Mouse (Mus musculus) cortical plate, adult 2 months (tissue): ENCODE data around the gene Gli1. TPM values are rescaled to one million over a fixed set of nuclear protein-coding genes. Genes with fewer than 3 reads are reported as not detected.
A peak's percentile ranks its signal among the peaks of the same experiment; 100 is the strongest.

ENCODE experiments used
- H3K27ac ChIP-seq: fragments of 200-500 bp; 2 replicates; pipeline ENCODE4 v1.5.1; 2012; ENCODE audit warnings: low read length, control low read depth, inconsistent platforms; ENCODE audit not compliant: insufficient read depth
- H3K4me1 ChIP-seq: fragments of 200-500 bp; 2 replicates; pipeline ENCODE4 v1.6.1; 2011; ENCODE audit warnings: low read length; ENCODE audit not compliant: control insufficient read depth, insufficient read depth
- H3K4me3 ChIP-seq: fragments of 200-500 bp; 2 replicates; pipeline ENCODE4 v1.5.1; 2011; ENCODE audit warnings: mild to moderate bottlenecking, low read length, control low read depth; ENCODE audit not compliant: insufficient read depth
- CTCF ChIP-seq: fragments of 200-500 bp; IDR thresholded peaks from 2 replicates; pipeline ENCODE4 v1.5.1; 2011; ENCODE audit warnings: mild to moderate bottlenecking, control low read depth, low read length; ENCODE audit not compliant: insufficient read depth; ENCODE audit errors: extremely low read depth
- POLR2A ChIP-seq: fragments of 200-500 bp; IDR thresholded peaks from 2 replicates; pipeline ENCODE4 v1.6.1; 2011; ENCODE audit warnings: mild to moderate bottlenecking, low read length, control low read depth; ENCODE audit not compliant: insufficient read depth; ENCODE audit errors: extremely low read depth
- polyA plus RNA-seq: library from polyadenylated mRNA; depleted of rRNA; stranded (reverse); fragments of >200 nt; gene quantifications from 2 replicates; pipeline ENCODE4 v1.2.3, GENCODE M21; 2012

Gene Gli1
- polyA plus RNA-seq, 1 experiment: 2.3 TPM

DNA sequence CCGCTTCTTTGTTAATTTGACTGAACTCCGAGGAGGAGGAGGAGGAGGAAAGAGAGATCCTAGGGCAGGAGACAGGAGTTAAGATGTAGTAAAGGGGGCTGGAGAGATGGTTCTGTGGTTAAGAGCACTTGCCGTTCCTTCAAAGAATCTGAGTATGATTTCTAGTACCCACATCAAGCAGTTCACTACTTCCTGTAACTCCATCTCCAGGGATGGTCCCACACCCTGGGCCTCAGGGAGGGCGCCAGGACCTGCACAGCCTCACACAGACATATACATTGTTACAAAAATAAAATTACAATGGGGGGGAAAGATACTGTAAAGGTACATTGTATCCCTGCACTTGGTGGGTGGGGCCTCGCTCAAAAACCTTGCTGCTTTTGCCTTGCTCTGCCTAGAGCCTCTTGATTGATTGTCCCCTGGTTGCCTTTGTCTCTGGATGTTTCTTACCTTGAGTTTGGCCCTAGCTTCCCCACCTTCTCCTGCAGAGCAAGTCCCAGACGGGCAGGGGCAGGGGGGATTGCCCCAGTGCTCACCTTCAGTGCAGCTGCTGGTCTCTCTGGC, 4.2 kb downstream of the Gli1 start:
- no peak for TF ChIP-seq POLR2A
- no peak for TF ChIP-seq CTCF
- no peak overlapping the region for H3K27ac ChIP-seq
- H3K4me3 ChIP-seq: no peak overlapping the region
- peaks cover 1% of the 10 kb centered on the region; the same call in 1 of the 2 replicates for H3K4me1 ChIP-seq

DNA sequence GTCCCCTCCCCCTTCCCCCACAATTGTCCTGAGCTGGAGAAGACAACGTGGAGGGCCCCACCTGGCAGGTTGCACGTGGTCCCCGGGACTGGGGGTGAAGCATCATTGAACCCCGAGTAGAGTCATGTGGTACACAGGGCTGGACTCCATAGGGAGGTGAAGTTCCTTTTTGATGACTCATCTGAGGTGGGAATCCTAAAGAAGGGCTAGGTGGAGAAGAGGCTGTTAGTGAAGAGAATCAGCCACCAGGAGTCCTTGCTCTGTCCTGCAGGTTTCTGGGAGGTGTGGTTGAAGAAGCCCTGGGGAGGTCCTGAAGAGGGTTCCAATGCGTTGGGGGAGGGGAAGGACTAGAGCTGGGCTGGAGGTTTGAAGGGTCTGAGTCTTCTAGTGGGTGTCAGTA, 4.8 kb downstream of the Gli1 start:
- TF ChIP-seq POLR2A (no peak), CTCF (no peak)
- H3K4me3 ChIP-seq: no peak overlapping the region
- H3K4me1 ChIP-seq: peaks cover 1% of the 10 kb centered on the region; the same call in 1 of the 2 replicates
- no peak overlapping the region for H3K27ac ChIP-seq

- Histone ChIP-seq H3K4me1 (peaks cover 1% of the 10 kb centered on the region; the same call in 1 of the 2 replicates), H3K4me3 (no peak overlapping the region), H3K27ac (no peak overlapping the region)
- TF ChIP-seq CTCF (no peak), POLR2A (no peak)
These were observed 6.5 kb downstream of the Gli1 start for GRCm38 (mm10) chr10:127335271-127335670.

GRCm38 (mm10) chr10:127333152-127333551, 8.6 kb downstream of the Gli1 start:
- no peak overlapping the region for H3K27ac ChIP-seq
- peak; percentile 28 for TF ChIP-seq CTCF
- no peak for TF ChIP-seq POLR2A
- no peaks in the 10 kb centered on the region for H3K4me1 ChIP-seq
- no peak overlapping the region for H3K4me3 ChIP-seq

DNA sequence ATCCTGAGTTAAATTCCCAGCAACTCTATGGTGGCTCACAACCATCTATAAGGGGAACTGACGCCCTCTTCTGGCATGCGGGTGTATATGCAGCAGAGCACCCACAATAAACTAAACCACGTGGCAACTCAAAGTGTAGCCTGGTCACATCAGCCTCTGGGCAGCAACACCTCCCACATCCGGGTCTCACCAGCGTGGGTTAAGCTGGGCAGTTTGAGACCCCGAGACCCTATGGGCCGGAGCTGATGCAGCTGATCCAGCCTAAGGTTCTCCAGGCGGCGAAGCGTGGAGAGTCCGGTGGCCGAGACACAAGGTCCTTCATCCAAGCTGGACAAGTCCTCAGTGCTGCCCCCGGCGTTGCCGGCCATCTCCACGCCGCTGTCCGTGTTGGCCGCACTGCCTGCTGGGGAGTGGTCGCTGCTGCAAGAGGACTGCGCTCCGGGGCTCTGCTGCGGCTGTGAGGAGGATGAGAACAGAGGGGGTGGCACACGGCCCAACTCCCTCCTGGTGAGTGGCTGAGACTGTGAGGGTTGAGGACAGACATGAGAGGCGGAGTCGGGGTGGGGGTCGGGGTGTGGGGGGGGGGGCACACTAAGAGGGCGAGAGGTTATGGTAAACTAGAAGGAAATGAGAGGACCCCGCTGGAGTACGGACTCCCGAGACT, 9.4 kb downstream of the Gli1 start:
- 0 out of 2 replicates have a peak, but pooled peaks have one; percentile 0 for TF ChIP-seq CTCF
- no peak for TF ChIP-seq POLR2A
- Histone ChIP-seq H3K4me1 (no peaks in the 10 kb centered on the region), H3K27ac (no peak overlapping the region), H3K4me3 (no peak overlapping the region)

- no peak overlapping the region for H3K4me3 ChIP-seq
- TF ChIP-seq CTCF (no peak), POLR2A (no peak)
- H3K27ac ChIP-seq: no peak overlapping the region
- no peaks in the 10 kb centered on the region for H3K4me1 ChIP-seq
These were observed 11.6 kb downstream of the Gli1 start for GRCm38 (mm10) chr10:127330212-127330611.

- no peak overlapping the region for H3K27ac ChIP-seq
- no peak overlapping the region for H3K4me3 ChIP-seq
- no peaks in the 10 kb centered on the region for H3K4me1 ChIP-seq
- no peak for TF ChIP-seq POLR2A
- no peak for TF ChIP-seq CTCF
These were observed 14.2 kb downstream of the Gli1 start for GRCm38 (mm10) chr10:127327461-127328145.

DNA sequence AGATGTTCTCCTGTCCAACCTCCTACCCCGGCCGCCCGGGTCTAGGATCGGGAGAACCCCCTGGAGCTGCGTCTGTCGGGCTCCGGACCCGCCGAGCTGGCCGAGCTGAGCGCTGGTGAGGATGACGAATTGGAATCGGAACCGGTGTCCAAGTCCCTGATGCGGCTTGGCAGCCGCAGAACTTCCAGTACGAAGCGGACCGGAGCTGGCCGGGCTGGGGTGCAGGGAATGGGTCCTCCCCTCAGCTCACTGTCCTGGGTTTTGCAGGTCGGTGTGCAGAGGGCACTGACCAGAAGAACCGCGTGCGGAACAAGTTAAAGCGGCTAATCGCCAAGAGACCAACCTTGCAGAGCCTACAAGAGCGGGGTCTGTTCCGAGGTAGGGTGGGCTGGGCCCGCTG, 14.9 kb downstream of the Gli1 start:
- no peak for TF ChIP-seq CTCF
- no peak for TF ChIP-seq POLR2A
- peak overlapping the region; percentile 5; the same call in 1 of the 2 replicates for H3K4me3 ChIP-seq
- no peaks in the 10 kb centered on the region for H3K4me1 ChIP-seq
- H3K27ac ChIP-seq: no peak overlapping the region

DNA sequence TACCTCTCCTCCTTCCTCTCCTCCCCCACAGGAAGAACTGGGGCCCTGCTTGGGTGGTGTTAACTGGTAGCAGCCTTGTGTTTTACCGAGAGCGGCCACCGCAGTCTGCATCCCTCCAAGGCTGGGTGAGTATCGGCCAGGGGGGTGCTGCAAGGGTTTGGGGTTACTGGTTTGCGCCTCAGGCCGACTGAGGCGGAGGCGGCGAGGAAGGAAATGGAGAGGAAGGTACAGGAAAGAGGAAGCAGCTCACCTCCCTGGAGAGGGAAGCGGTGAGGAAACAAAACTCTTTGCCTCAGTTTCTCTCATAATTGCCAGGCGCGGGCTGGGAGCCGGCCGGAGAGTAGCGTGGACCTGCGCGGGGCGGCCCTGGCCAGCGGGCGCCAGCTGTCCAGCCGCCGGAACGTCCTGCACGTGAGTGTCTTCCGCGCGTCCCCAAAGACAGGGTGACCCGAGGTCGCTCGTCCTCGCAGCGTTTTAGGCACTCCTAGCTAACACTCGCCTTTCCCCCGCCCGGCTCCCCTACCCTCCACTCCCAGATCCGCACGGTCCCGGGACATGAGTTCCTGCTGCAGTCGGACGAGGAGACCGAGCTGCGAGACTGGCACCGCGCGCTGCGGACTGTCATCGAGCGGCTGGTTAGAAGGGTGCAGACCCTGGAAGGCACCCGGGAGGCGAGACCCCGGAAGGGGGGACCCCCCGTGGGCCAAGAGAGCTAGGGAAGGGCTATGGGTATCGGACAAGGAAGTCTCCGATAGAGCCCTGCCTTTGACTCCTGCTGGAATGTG, 15.6 kb downstream of the Gli1 start:
- no peaks in the 10 kb centered on the region for H3K4me1 ChIP-seq
- peak overlapping the region; percentile 5; the same call in 1 of the 2 replicates for H3K4me3 ChIP-seq
- TF ChIP-seq CTCF (no peak), POLR2A (no peak)
- H3K27ac ChIP-seq: no peak overlapping the region
